Mouse (Mus musculus) MEL (cell line): ENCODE measurements around the gene Atp12a. TPM values are rescaled to one million over a fixed set of nuclear protein-coding genes. Genes with fewer than 3 reads are reported as not detected.
A peak's percentile ranks its signal among the peaks of the same experiment; 100 is the strongest.

Experiments
- DNase-seq: peaks from one replicate; pipeline ENCODE4 v3.0.0; 2011; ENCODE audit warnings: low read depth, low spot score
- H3K27ac ChIP-seq: 2 replicates; pipeline ENCODE4 v1.5.1; 2012; ENCODE audit warnings: low read depth, mild to moderate bottlenecking, control low read depth, low read length, moderate library complexity; ENCODE audit not compliant: control insufficient read depth
- H3K27me3 ChIP-seq, 2 experiments: fragments of 150-350 bp in 1 of 2; sonication (generic) in 1 of 2; 2 replicates each; pipeline ENCODE4 v1.6.1; 2012; ENCODE audit warnings: low read length in 2 of 2, mild to moderate bottlenecking in 2 of 2, improper control_type of control experiment in 1 of 2, moderate library complexity in 1 of 2; ENCODE audit not compliant: insufficient read depth in 2 of 2, control insufficient read depth in 1 of 2
- H3K36me3 ChIP-seq, 2 experiments: 2 replicates each; pipeline ENCODE4 v1.6.1; 2012 to 2014; ENCODE audit warnings: low read length in 2 of 2, improper control_type of control experiment in 1 of 2, inconsistent platforms in 1 of 2, mild to moderate bottlenecking in 1 of 2; ENCODE audit not compliant: insufficient read depth in 2 of 2, control insufficient read depth in 1 of 2
- H3K4me1 ChIP-seq, 2 experiments: fragments of 150-350 bp in 1 of 2; sonication (generic) in 1 of 2; 2 replicates each; pipeline ENCODE4 v1.6.1; 2012; ENCODE audit warnings: low read length in 2 of 2, improper control_type of control experiment in 1 of 2, mild to moderate bottlenecking in 1 of 2; ENCODE audit not compliant: insufficient read depth in 2 of 2, control insufficient read depth in 1 of 2
- H3K4me3 ChIP-seq, 2 experiments: fragments of 150-350 bp in 1 of 2; sonication (generic) in 1 of 2; 2 replicates each; pipeline ENCODE4 v1.5.1; 2012; ENCODE audit warnings: low read depth in 2 of 2, low read length in 2 of 2, mild to moderate bottlenecking in 2 of 2, moderate library complexity in 2 of 2, control low read depth in 1 of 2, improper control_type of control experiment in 1 of 2; ENCODE audit not compliant: control insufficient read depth in 1 of 2, insufficient read depth in 1 of 2
- H3K79me2 ChIP-seq: 2 replicates; pipeline ENCODE4 v1.6.1; 2012; ENCODE audit warnings: mild to moderate bottlenecking, low read length, moderate library complexity; ENCODE audit not compliant: control insufficient read depth, poor library complexity, insufficient read depth
- H3K9ac ChIP-seq: 2 replicates; pipeline ENCODE4 v1.6.1; 2012; ENCODE audit warnings: low read depth, mild to moderate bottlenecking, control low read depth, low read length, moderate library complexity; ENCODE audit not compliant: control insufficient read depth, poor library complexity, severe bottlenecking
- H3K9me3 ChIP-seq: fragments of 150-350 bp; sonication (generic); replicated peaks from 2 replicates; pipeline ENCODE4 v1.6.1; 2012; ENCODE audit warnings: mild to moderate bottlenecking, low read length, improper control_type of control experiment, moderate library complexity; ENCODE audit not compliant: insufficient read depth
- CHD1 ChIP-seq: IDR thresholded peaks from 2 replicates; pipeline ENCODE4 v1.6.1; 2012; ENCODE audit warnings: low read depth, mild to moderate bottlenecking, inconsistent platforms, low read length, improper control_type of control experiment
- CTCF ChIP-seq, 3 experiments: IDR thresholded peaks in 2 of 3; conservative IDR thresholded peaks in 1 of 3; 2 replicates each; pipeline ENCODE4 v1.5.1; 2011 to 2012; ENCODE audit warnings: low read length in 3 of 3, low read depth in 2 of 3, mild to moderate bottlenecking in 2 of 3, improper control_type of control experiment in 1 of 3, inconsistent platforms in 1 of 3, mixed read lengths in 1 of 3, moderate library complexity in 1 of 3; ENCODE audit not compliant: control insufficient read depth in 1 of 3, insufficient read depth in 1 of 3, poor library complexity in 1 of 3, severe bottlenecking in 1 of 3
- GABPA ChIP-seq: IDR thresholded peaks from 2 replicates; pipeline ENCODE4 v1.6.1; 2012; ENCODE audit warnings: low read depth, mild to moderate bottlenecking, inconsistent platforms, low read length, improper control_type of control experiment, moderate library complexity
- GATA1 ChIP-seq: IDR thresholded peaks from 2 replicates; pipeline ENCODE4 v1.6.1; 2011; ENCODE audit warnings: low read depth, low read length, improper control_type of control experiment
- MAX ChIP-seq: IDR thresholded peaks from 2 replicates; pipeline ENCODE4 v1.6.1; 2011; ENCODE audit warnings: low read length, improper control_type of control experiment
- MXI1 ChIP-seq: IDR thresholded peaks from 2 replicates; pipeline ENCODE4 v1.6.1; 2011; ENCODE audit warnings: mild to moderate bottlenecking, low read depth, low read length, improper control_type of control experiment
- MYB ChIP-seq: IDR thresholded peaks from 2 replicates; pipeline ENCODE4 v1.6.1; 2011; ENCODE audit warnings: mild to moderate bottlenecking, low read depth, low read length, improper control_type of control experiment
- NRF1 ChIP-seq: IDR thresholded peaks from 2 replicates; pipeline ENCODE4 v1.6.1; 2014; ENCODE audit warnings: low read depth, mild to moderate bottlenecking, inconsistent platforms, low read length, improper control_type of control experiment, moderate library complexity; ENCODE audit not compliant: poor library complexity, insufficient read depth, severe bottlenecking
- POLR2AphosphoS2 ChIP-seq: IDR thresholded peaks from 2 replicates; pipeline ENCODE4 v1.6.1; 2011; ENCODE audit warnings: low read length, improper control_type of control experiment
- POLR2AphosphoS5 ChIP-seq: IDR thresholded peaks from 2 replicates; pipeline ENCODE4 v1.6.1; 2012; ENCODE audit warnings: low read depth, borderline replicate concordance, mild to moderate bottlenecking, inconsistent platforms, low read length, moderate library complexity, mixed read lengths
- RAD21 ChIP-seq: IDR thresholded peaks from 2 replicates; pipeline ENCODE4 v1.6.1; 2011; ENCODE audit warnings: mild to moderate bottlenecking, low read depth, low read length, improper control_type of control experiment
- SMC3 ChIP-seq: IDR thresholded peaks from 2 replicates; pipeline ENCODE4 v1.6.1; 2011; ENCODE audit warnings: low read depth, low read length, improper control_type of control experiment
- TAL1 ChIP-seq: IDR thresholded peaks from 2 replicates; pipeline ENCODE4 v1.6.1; 2012; ENCODE audit warnings: mild to moderate bottlenecking, inconsistent platforms, low read length, moderate library complexity, mixed read lengths
- TCF12 ChIP-seq: IDR thresholded peaks from 2 replicates; pipeline ENCODE4 v1.6.1; 2014; ENCODE audit warnings: low read depth, mild to moderate bottlenecking, inconsistent platforms, low read length, improper control_type of control experiment, moderate library complexity
- ZNF384 ChIP-seq: IDR thresholded peaks from 2 replicates; pipeline ENCODE4 v1.6.1; 2012; ENCODE audit warnings: low read depth, mild to moderate bottlenecking, inconsistent platforms, low read length, improper control_type of control experiment
- polyA plus RNA-seq, 2 experiments: library from polyadenylated mRNA; stranded (reverse) in 1 of 2; unstranded in 1 of 2; fragments of >175 nt in 1 of 2; fragments of >200 nt in 1 of 2; gene quantifications; 2 replicates each; pipeline versions ENCODE4 v1.2.1 to v1.2.4; 2012; ENCODE audit warnings: low replicate concordance in 2 of 2, low read depth in 1 of 2; ENCODE audit not compliant: insufficient read length in 2 of 2, insufficient read depth in 1 of 2, missing spikeins in 1 of 2
- total RNA-seq: library from RNA; depleted of rRNA; stranded (reverse); fragments of 300-350 nt; gene quantifications from 2 replicates; pipeline ENCODE4 v1.2.3, GENCODE M21; 2012

Atp12a gene
- total and polyA plus RNA-seq, 3 experiments = not detected

DNA sequence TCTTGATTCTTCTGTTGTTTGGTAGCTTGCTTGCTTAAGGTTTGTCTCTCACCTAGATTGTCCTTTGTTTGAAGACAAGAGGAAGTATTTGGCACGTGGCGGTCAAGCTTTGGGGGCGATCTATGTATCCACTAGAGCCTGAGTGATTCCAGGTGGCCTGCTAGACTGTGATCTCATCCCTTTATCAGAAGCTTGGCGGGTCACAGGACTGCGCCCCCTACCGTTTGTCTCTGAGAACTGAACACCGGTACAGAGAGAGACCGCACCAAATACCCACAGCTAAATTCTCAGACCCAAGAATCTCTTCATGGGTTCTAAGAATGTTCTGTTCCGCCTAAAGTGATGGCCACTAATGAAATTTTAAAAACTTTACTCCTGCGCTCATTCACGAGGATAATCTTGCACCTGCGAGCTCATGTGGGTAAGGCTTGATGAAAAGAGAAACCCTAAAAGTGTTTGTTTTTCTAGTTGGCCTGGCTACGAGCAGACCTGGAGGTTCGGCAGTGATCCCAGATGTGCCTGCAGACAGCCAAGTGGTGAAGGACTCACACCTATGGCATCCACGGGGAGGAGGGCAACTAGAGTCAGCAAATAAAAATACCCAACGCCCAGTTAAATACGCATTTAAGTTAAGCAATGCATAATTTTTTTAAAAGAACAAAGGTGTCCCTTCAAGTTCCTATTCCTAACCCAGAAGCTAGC is 12.8 kb upstream of the Atp12a start:
- no peak overlapping the region for H3K4me3 ChIP-seq
- DNase-seq = peak; percentile 66
- H3K27ac ChIP-seq = no peak overlapping the region

DNA sequence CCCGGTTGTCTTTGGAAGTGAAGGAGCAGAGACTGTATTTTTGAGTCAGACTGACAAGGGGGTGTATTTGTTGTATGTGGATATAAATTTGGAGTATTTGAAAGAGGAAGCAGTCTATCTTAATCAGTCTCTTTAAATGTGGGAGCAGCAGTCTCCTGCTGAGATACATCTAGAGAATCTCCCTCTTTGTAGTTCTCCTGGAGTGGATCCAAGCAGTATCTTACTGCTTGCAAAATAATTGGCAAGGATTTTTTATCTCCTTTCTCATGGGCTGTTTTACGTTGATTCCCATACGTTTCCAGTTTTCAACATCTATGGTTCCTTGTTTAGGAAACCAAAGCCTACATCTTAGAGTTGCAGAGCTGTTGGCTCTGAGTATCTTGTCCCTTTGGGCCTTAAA is 10.1 kb upstream of the Atp12a start:
- Histone ChIP-seq H3K4me3 (no peak overlapping the region), H3K27ac (no peak overlapping the region), H3K9ac (no peak overlapping the region), H3K9me3 (no peaks in the 10 kb centered on the region), H3K27me3 (peaks cover 12 to 13% of the 10 kb centered on the region in 2 experiments), H3K79me2 (no peaks in the 10 kb centered on the region), H3K4me1 (no peaks in the 10 kb centered on the region), H3K36me3 (no peaks in the 10 kb centered on the region)
- DNase-seq = no peak
- no peak for TF ChIP-seq CHD1
- TF ChIP-seq, all 39 proteins: peak for 0

More for the DNA sequence above, 12.8 kb upstream of the Atp12a start:
- Histone ChIP-seq H3K9ac (no peak overlapping the region), H3K36me3 (no peaks in the 10 kb centered on the region), H3K4me1 (no peaks in the 10 kb centered on the region), H3K79me2 (no peaks in the 10 kb centered on the region), H3K27me3 (peaks cover 8 to 13% of the 10 kb centered on the region in 2 experiments), H3K9me3 (no peaks in the 10 kb centered on the region)
- TF ChIP-seq RAD21 = peak; percentile 26
- TF ChIP-seq MYB = no peak
- peak; percentile 64 to 87 (median 71) for TF ChIP-seq CTCF (IDR thresholded peaks at IDR 0.05 in 2 of 3, conservative IDR thresholded peaks at IDR 0.05 in 1 of 3; ENCODE audit: control insufficient read depth in 1 of 3, insufficient read depth in 1 of 3, low read depth in 2 of 3, low read length in 3 of 3, poor library complexity in 1 of 3, severe bottlenecking in 1 of 3)
- no peak for TF ChIP-seq TAL1
- TF ChIP-seq GABPA = no peak
- TF ChIP-seq NRF1 = no peak
- peak; percentile 62 for TF ChIP-seq SMC3

GRCm38 (mm10) chr14:56355396-56355795 is 9.5 kb upstream of the Atp12a start:
- no peak for DNase-seq
- Histone ChIP-seq H3K9ac (no peak overlapping the region), H3K4me1 (no peaks in the 10 kb centered on the region), H3K79me2 (no peaks in the 10 kb centered on the region), H3K36me3 (no peaks in the 10 kb centered on the region), H3K4me3 (no peak overlapping the region), H3K27ac (no peak overlapping the region), H3K27me3 (peaks cover 13 to 16% of the 10 kb centered on the region in 2 experiments), H3K9me3 (no peaks in the 10 kb centered on the region)
- TF ChIP-seq POLR2AphosphoS5 = no peak
- no peak for TF ChIP-seq MAX
- no peak for TF ChIP-seq CHD1
- no peak for TF ChIP-seq GATA1
- TF ChIP-seq TCF12 = no peak
- no peak for TF ChIP-seq ZNF384
- TF ChIP-seq POLR2AphosphoS2 = no peak
- no peak for TF ChIP-seq MXI1
- TF ChIP-seq, all 39 proteins: peak for 0
